Mouse (Mus musculus): ENCODE data around the gene Entpd8.

Gene Entpd8

DNA sequence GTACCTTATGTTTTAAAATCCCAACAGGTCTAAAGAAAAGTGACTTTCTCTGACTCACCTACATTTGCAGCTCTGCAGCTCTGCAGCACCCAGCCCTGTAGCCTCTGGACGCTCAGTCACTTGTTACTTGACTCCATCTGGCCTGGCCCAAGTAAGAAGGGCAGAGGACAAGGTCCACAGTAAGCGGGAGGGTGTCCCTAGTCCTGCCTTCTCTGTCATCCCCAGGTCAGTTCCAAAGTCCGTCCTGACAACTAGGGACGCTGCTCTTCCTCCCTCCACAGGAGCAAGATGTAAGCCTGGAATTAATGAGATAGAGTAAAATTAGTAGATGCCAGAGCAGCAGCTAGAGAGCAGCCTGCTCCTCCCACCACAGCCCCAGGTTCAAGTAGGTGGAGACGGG is at the start of gene Entpd8:
Gene Entpd8, plus strand, starts transcription at position 229 of the 400 bp plus-strand sequence.
- DNase-seq (ENCODE audit: low spot score in 2 of 2), result no peak

DNA sequence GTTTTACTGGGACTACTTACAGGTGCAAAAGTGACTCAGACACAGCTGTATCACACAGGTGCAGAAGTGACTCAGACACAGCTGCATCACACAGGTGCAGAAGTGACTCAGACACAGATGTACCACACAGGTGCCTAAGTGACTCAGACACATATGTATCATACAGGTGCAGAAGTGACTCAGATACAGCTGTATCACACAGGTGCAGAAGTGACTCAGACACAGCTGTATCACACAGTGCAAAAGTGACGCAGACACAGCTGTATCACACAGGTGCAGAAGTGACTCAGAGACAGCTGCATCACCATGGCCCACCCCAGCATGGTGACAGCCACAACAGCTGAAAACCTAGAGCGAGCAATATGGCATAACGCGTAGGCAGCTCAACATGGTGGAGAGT is 45.1 kb upstream of the Entpd8 start:
- DNase-seq (ENCODE audit: low spot score in 2 of 2), result no peak

DNA sequence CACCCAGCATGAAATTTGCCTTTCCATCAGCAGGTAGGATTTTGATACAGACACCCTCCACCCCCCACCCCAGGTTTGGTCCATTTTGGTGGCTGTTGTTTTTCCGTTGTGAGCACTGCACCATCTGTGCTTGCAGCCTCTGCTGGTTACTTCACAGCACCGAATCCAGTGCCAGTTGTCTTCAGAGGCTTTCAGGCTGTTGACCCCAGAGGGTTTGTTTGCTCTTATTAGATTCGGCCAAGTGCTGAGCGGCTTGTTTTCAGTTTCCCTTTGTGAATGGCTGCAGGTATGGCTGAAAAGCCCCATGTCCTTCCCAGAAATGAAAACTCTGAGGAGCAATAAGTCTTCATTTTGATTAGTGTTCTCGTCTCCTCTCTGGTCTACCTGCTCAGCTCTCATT is 40.0 kb upstream of the Entpd8 start:
- no peak for DNase-seq (ENCODE audit: low spot score in 2 of 2)

DNA sequence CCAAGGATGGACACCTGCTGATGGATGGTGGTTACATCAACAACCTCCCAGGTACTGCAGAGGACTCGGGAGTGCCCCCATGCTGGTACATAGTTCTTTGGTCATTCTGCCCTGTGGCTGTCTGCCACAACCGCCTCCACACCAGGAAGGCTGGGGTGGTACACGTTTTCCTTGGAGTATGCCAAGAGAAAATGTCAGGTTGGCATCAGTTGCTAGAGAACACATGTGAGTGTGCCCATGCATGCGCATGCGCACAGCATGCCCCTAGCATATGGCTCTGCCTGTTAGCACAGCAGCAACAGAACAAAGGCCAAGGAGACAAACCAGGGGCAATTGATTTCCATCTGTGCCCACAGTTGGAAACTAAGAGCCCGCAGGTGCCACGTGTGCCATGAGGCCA is 29.2 kb upstream of the Entpd8 start:
- no peak for DNase-seq (ENCODE audit: low spot score in 2 of 2)

DNA sequence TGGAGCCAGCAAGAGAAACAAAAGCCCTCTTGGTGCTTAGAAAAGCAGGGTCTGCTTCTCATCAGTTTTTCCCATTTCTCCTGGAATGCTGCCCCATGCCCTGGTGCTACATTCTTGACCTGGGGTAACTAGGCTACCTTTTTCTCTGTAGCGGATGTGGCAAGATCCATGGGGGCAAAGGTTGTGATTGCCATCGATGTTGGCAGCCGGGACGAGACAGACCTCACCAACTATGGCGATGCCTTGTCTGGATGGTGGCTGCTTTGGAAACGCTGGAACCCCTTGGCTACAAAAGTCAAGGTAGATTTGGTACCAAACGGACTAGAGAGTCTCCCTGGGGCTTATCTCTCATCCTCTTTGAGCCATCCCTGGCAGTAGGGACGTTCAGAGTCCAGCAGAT is 28.7 kb upstream of the Entpd8 start:
- DNase-seq (ENCODE audit: low spot score in 2 of 2), result no peak

DNA sequence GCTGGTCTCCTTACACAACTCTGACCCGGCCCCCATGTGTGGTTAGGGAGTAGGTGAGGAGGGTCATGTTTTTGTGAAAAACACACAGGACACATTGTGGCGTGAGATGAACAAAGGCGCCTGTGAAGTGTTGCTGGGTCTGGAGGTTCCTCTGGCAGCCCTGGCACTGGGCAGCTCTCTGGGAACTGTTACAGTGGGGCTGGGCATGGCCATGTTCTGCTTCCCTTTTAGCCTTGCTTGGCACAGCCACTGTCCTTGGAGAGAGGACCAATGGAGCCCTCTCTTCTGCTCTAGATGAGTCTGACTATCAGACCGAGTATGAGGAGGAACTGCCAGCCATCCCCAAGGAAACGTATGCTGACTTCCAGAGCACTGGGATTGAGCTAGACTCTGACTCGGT is 27.0 kb upstream of the Entpd8 start:
- DNase-seq (ENCODE audit: low spot score in 2 of 2), result no peak

DNA sequence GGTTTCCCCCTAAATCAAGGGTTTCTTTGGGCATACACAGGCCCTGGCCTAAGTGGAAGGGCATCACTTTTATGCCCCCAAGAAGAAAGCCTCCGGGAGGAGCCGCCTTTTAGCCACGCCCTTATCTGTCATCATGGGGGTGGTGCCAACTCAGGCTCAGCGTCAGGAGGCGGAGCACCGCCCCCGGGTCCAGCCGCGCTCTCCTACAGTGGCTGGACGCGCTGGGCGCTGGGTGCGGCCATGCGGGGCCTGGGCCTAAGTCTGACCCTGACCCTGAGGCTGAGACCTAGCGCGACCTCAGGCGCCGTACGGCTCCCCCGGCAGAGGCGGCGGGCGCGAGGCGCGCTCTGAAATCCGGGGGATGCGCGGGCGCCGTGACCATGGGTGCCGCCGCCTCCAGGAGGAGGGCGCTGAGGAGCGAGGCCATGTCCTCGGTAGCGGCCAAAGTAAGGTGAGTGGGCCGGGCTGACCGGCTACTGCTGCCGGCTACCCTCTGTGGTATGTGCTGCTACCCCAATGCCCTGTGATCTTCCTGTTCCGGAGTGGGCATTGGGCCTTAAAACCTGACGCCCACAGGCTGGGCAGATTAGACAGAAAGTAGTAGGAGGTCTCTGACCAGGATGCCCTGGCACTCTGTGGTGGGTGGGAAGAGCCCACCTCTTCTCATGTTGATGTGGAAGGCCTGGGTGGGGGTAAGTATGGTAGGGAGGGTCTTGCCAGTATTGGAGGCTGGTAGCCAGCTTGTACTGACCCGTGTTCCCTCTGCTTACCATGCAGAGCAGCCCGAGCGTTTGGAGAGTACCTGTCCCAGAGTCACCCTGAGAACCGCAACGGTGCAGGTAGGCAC is 25.7 kb upstream of the Entpd8 start, which contains the start of gene Nsmf:
Gene Nsmf, plus strand, starts transcription at position 135 of the 847 bp plus-strand sequence.
- DNase-seq (ENCODE audit: low spot score in 2 of 2), result peak; percentile 65 to 74

DNA sequence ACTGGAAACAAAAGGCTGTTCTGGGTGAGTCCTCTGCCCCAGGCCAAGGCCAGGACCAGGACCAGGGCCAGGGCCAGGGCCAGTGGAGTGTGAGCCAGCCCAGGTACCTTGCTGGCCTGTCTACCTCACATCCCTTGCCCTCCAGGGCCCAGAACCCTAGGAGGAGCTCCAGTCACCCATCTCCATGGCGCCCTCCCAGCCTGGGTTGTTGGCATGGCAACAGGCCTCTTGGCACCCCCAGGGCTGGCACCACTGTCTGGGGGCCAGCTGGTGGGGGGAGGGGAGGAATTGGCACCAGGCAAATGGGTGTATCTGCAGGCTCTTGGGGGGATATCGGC is 25.1 kb upstream of the Entpd8 start:
- no peak for DNase-seq (ENCODE audit: low spot score in 2 of 2)

DNA sequence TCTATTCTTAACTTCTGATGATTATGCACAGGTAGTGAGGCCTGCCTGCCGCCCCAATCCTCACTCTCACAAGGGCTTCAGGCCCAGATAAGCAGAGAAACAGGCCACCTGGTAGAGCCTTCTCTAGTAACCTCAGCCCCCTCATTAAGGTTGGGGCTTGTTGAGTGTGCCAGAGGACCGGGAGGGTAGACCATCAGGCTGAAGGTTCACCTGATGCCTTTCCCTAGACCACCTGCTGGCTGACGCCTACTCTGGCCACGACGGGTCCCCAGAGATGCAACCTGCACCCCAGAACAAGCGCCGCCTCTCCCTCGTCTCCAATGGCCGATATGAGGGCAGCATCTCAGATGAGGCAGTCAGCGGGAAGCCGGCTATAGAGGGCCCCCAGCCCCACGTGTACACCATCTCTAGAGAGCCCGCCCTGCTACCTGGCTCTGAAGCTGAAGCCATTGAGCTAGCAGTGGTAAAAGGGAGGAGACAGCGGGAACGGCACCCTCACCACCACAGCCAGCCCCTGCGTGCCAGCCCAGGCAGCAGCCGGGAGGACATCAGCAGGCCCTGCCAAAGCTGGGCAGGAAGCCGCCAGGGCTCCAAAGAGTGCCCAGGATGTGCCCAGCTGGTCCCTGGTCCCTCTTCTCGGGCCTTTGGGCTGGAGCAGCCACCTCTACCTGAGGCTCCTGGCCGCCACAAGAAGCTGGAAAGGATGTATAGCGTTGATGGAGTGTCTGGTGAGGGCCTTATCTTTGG is 24.5 kb upstream of the Entpd8 start:
- DNase-seq (ENCODE audit: low spot score in 2 of 2), result no peak

DNA sequence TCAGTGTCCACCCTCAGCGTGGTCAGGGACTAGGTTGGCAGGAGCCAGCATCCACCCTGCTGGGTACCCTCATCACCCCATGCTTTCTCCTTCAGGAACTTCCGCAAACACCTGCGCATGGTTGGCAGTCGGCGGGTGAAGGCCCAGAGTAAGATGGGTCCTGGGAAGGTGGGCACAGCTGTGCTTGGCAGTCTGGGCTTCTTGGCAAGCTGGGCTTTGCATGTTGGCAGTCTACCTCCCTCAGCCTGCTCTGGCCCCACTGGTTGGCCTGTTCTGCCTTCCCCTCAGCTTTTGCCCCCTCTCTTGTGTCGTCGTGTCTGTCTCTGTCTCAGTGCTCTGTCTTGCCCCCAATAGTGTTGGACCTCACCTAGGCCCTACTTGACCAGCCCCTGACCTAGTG is 21.2 kb upstream of the Entpd8 start:
- DNase-seq (ENCODE audit: low spot score in 2 of 2), result no peak

DNA sequence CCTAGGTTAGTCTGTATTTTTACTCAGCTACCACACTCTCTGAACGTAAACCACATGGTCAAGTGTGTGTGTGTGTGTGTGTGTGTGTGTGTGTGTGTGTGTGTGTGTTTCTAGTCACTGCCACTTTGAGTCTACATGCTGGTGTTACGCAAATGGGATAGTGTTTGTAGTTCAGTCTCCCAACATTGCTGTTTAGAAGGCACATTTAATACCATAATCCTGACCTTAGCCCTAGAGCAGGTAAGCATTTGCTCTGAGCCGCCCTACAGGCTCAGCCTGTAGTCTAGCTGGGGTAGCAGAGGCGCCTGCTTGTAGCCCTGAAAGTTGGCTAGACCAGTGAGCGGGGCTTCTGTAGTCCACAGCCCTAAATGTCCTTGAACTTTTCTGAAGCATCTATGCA is 16.6 kb upstream of the Entpd8 start:
- DNase-seq (ENCODE audit: low spot score in 2 of 2), result no peak

DNA sequence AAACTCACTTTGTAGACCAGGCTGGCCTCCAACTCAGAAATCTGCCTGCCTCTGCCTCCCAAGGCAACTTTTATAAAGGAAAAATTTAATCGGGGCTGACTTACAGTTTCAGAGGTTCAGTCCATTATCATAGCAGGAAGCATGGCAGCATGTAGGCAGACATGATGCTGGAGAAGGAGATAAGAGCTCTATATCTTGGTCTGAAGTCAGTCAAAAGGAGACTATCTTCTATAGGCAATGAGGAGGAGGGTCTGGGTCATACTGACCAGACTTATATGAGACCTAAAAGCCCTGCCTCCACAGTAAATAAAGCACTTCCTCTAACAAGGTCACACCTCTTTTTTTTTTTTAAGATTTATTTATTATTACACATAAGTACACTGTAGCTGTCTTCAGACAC is 15.8 kb upstream of the Entpd8 start:
- DNase-seq (ENCODE audit: low spot score in 2 of 2), result no peak

DNA sequence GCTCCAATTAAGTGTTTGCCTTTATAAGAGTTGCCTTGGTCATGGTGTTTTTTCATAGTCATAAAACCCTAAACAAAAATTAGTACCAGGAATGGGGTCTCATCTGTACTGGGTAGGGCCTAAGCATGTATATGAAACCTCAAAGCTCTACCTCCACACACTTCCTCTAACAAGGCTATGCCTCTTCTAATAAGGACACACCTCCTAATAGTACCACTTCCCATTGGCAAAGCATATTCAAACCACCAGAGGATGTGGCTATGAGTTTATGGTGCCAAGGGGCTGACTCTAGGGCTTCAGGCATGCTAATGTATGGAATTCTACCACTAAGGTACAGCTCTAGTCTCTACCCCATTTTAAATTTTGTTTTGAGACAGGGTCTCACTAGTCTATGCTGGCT is 14.6 kb upstream of the Entpd8 start:
- no peak for DNase-seq (ENCODE audit: low spot score in 2 of 2)

DNA sequence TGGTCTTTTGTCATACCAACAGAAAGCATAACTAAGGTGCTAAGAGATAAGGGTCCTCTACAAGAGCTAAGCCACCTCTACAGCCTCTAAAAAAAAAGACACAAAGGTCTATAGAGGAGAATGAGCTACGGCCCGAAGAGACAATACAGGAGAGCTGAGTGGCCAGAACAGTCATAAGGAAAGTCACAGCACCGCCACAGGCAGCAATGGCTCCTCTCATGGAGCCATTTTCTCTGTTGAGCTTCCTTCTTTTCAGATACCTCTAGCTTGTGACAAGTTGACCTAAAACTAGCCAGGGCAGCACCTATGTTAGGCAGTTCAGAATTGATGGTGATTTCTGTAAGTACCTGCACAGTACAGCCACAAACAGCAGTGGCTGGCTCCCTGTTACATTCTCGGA is 13.6 kb upstream of the Entpd8 start:
- DNase-seq (ENCODE audit: low spot score in 2 of 2), result no peak

DNA sequence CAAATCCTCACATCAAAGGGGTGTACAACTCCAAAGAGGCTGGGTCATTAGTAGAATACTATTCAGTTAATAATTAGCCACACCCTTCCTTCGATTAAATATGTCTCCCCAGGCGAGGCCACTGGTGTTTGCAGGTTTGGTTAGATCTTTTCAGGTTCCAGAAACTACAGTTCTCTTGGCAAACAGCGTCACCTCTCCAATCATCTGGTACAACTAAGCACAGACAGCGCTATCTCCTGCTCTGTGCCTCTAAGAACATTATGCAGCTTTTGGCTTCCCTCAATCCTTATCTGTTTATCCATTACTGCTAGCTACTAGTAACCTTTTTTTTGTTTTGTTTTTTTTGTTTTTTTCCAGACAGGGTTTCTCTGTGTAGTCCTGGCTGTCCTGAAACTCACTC is 10.6 kb upstream of the Entpd8 start:
- DNase-seq (ENCODE audit: low spot score in 2 of 2), result no peak

DNA sequence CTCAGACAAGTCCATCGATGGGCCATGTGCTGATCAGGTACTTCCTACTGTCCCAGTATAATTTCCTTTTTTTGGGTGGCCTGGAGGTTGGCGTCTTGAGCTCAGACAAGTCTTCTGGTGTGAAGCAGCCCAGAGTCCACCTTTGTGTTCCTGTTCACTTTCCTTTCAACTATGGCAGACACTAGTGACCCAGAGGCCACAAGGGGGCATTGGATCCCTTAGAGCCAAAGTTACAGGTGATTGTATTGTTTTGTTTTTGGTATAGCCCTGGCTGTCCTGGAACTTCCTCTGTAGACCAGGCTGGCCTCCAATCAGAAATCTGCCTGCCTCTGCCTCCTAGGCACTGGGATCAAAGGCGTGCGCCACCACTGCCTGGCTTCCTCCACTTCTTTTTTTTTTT is 7.7 kb upstream of the Entpd8 start:
- DNase-seq (ENCODE audit: low spot score in 2 of 2), result no peak

DNA sequence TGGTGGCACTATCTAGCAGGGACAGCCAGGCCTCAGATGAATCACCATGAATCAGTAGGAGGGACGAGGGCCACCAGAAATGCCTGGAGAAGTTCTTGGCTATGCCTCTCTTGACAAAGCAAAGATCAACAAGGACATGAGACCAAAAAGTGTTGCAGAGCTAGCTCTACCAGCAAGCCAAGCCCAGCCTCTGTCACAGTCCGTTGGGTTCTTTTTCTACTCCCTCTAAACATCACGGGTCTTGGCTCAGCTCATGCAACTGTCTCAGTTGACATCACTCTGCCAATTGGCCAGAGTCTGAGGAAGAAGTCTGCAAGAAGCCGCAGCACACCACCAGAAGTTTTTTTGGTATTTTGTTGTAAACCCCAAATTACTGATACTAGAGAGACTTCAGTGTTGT is 4.6 kb upstream of the Entpd8 start:
- no peak for DNase-seq (ENCODE audit: low spot score in 2 of 2)

DNA sequence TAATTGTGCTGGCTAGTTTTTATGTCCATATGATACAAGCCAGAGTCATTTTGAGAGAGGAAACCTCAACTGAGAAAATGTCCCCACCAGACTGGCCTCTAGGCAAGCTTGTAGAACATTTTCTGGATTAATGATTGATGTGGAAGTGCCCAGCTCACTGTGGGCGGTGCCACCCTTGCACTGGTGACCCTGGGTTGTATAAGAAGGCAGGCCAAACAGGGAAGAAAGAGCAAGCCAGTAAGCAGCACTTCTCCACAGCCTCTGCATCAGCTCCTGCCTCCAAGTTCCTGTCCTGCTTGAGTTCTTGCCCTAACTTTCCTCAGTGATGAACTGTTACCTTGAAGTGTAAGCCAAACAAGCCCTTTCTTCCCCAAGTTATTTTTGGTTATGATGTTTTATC is 1.1 kb upstream of the Entpd8 start:
- DNase-seq (ENCODE audit: low spot score in 2 of 2), result no peak

DNA sequence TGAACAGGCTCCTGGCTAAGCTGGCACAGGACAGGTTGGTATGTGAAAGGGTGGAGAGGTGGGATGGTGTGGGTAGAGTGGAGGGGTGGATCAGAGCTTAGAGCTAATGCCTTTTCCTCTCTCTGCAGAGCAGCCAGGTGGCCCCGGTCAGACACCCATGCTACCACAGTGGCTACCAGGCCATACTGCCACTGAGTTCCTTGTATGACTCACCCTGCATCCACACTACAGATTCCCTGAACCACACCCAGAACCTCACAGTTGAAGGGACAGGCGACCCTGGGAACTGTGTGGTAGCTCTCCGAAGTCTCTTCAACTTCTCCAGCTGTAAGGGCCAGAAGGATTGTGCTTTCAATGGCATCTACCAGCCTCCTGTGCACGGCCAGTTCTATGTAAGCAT is 3.6 kb downstream of the Entpd8 start:
- no peak for DNase-seq (ENCODE audit: low spot score in 2 of 2)

DNA sequence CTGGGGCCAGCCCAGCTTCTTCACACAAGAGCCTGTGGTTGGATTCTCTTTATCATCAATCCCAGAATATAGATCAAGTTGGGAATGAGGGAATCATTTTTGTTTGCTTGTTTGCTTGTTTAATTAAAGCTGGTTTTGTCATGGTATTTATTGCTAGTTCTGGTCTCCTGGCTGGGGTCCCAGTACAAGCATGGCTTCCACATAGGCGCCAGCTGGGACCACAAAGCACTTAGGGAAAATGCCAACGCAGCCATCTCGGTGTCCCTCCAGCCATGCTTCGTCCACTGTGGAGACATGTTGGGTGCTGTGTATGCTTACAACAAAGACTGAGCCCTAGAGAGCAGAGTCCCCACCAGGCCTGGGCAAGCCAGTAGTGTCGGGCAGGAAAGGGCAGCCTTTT is 5.5 kb downstream of the Entpd8 start:
- no peak for DNase-seq (ENCODE audit: low spot score in 2 of 2)

DNA sequence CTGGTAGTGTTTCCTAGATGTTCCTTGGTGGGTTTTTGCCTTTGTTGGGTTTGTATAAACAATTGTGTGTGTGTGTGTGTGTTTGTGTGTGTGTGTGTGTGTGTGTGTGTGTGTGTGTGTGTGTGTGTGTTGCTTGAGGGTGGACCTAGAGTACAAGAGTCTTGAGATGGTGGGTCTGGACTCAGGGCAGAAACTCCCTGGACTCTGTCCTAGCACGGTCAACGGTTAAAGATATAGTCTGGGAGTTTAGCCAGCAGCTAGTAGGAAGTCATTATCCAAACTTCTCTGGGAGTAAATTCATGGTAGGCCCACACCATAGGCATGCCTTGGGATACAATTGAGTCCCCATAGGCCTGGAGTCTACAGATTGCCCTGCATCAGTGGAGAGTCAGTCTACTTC is 7.7 kb downstream of the Entpd8 start:
- no peak for DNase-seq (ENCODE audit: low spot score in 2 of 2)

DNA sequence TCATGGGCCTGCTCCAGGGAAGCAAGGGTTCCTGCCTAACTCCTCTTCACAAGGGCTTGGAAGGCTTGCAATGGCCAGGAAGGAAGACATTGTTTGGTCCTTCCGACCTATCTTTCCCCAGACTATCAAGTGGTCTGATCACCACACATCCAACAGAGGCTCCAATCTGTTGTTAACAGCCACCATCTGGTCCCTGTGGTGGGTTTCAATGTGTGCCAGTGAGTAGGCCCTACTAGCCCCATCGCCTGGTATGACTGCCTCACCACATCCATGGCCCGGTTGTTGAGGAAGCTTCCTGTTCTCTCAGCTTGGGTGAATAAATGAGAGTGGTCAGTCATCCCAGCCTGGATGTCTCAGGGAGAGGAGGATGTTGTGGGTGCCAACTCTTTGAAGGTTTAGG is 8.5 kb downstream of the Entpd8 start:
- DNase-seq (ENCODE audit: low spot score in 2 of 2), result no peak

DNA sequence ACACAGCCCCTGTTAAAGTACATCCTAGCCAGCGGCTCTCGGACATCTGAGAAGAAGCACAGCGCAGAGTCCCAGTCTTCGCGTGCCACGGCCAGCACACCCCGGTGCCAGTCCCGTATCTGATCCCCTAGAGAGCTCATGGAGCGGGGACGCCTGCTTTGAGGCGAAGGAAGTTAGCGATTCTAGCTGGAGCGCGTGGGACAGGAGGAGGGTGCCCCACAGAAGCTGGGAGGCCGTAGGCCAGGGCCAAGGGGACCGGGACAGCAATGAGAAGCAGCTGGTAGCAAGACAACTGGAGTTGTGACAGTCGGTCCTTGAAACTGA is 14.6 kb downstream of the Entpd8 start:
- DNase-seq (ENCODE audit: low spot score in 2 of 2), result no peak

Measured in spleen, postnatal 14 days (tissue).